Mouse (Mus musculus): ENCODE results near the gene Hephl1.

Gene Hephl1

GRCm38 (mm10) chr9:15015223-15015956 is 96.5 kb downstream of the Hephl1 start:
- DNase-seq = peak; percentile 80

GRCm38 (mm10) chr9:15007566-15007965 is 104.3 kb downstream of the Hephl1 start:
- no peak for DNase-seq

GRCm38 (mm10) chr9:15004298-15004685 is 107.6 kb downstream of the Hephl1 start:
- no peak for DNase-seq

GRCm38 (mm10) chr9:15003676-15004297 is 108.1 kb downstream of the Hephl1 start:
- DNase-seq = no peak

- peak; percentile 26 for DNase-seq
These were observed 108.8 kb downstream of the Hephl1 start for GRCm38 (mm10) chr9:15002995-15003613.
